Mouse (Mus musculus) adrenal gland, adult 2 months (tissue): ENCODE data around the gene Olfr457. TPM values are rescaled to one million over a fixed set of nuclear protein-coding genes. Genes with fewer than 3 reads are reported as not detected.
"Not testable (repeated sequence)": the region's sequence is repeated elsewhere in the genome, so short reads cannot be mapped to it uniquely, and the experiment has no call there.

Experiments used
- DNase-seq: peaks from one replicate; pipeline ENCODE4 v3.0.0; 2021
- long read RNA-seq: library from polyadenylated mRNA; stranded (forward); transcript quantifications from one replicate; pipeline ENCODE4 v2.0.0, GENCODE M21; 2021
- polyA plus RNA-seq: library from polyadenylated mRNA; depleted of rRNA; stranded (reverse); fragments of >200 nt; gene quantifications from 2 replicates; pipeline ENCODE4 v1.2.3, GENCODE M21; 2012; rRNA removed
- total RNA-seq, 2 experiments: library from RNA; stranded (reverse); gene quantifications; 2 replicates each; pipeline ENCODE4 v1.2.3; 2021

Gene Olfr457
- total RNA-seq (not detected), polyA plus RNA-seq (not detected in 2 replicates)
- long read RNA-seq = 0 reads

DNA sequence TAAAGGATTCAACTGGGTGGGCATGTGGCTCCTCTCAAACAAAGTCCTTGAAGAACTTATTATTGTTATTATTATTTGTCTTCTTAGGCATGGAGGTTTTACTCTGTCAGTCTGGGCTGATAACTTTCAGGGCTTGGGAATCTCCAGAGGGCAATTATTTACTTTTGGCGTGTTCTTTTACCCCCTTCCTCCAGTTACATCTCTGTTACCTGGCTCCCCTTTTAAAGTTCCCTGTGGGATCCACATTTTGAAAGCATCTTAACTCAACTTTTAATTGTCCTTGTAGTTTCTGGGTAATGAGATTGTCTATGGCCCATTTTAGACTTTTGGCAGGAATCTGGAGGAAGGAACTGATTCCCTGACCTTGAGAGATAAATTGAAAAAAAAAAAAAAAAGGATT is at the start of gene Olfr457:
Gene Olfr457, minus strand, starts transcription at position 101 of the 400 bp plus-strand sequence.
- DNase-seq = no peak

DNA sequence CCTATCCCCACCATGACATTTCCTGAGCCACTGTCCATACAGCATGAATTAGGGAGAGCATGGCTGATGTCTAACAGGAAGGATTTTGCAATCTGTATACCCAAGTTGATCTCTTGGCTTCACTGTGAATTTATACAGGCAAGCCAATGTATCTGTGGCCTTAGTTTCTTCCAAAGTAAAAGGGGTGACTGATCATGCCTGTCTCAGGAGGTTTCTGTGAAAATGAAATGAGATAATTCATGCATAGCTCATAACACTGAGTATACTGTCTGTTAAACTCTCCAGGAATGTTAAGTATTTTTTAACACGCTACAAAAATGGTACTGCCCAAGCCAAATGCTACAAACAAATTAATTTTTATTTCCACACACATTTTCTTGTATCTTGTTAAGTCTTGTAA is 37.3 kb upstream of the Olfr457 start:
- DNase-seq = no peak

- no peak for DNase-seq
Measured at GRCm38 (mm10) chr6:42509311-42509710, 33.2 kb upstream of the Olfr457 start.

DNA sequence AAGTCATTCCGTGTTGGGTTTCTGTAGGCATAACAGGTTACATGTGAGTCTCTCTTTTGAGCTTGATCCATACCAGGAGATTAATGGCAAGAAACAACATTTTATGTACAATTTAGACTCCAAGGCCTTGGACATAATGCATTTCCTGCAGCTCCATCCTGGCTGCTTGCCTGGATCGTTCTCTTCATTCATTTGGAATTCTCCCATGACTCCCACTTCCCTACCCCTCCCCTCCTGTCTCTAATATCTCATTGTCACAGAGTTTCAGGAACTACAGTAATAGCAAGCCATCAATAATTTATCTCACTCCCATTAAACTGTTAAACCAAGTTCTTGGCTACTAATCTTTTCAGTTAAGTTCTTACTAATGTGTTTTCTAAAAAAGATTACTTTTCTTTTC is 27.3 kb upstream of the Olfr457 start:
- DNase-seq = no peak

GRCm38 (mm10) chr6:42489731-42490130 is 13.6 kb upstream of the Olfr457 start:
- peak; percentile 10 for DNase-seq

- no peak for DNase-seq
Measured at GRCm38 (mm10) chr6:42487114-42487513, 11.0 kb upstream of the Olfr457 start, which contains the start of gene Olfr456. Gene Olfr456, minus strand, starts transcription at chr6:42487214.

- no peak for DNase-seq
Measured at GRCm38 (mm10) chr6:42484633-42485032, 8.5 kb upstream of the Olfr457 start.

DNA sequence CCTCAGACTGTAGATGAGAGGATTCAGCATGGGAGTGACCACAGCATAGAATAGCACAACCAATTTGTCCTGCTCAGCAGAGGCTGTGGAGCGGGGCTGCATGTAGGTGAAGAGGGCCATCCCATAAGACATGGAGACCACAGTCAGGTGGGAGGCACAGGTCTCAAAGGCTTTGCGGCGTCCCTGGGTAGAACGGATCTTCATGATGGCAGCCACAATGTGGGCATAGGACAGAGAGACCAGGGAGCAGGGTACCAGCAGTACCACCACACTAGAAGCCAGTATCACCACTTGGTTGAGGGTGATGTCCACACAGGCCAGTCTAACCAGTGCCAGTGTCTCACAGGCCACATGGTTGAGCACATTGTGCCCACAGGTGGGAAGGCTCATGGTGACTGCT is 4.8 kb downstream of the Olfr457 start:
- DNase-seq = not testable (repeated sequence)

- DNase-seq = peak; percentile 28
Measured at GRCm38 (mm10) chr6:42470542-42470941, 5.6 kb downstream of the Olfr457 start.

- DNase-seq = no peak
Measured at GRCm38 (mm10) chr6:42465096-42465495, 11.0 kb downstream of the Olfr457 start, which contains the start of gene Olfr458. Gene Olfr458, minus strand, starts transcription at chr6:42465196.

- DNase-seq = no peak
Measured at GRCm38 (mm10) chr6:42447381-42447780, 28.8 kb downstream of the Olfr457 start.

DNA sequence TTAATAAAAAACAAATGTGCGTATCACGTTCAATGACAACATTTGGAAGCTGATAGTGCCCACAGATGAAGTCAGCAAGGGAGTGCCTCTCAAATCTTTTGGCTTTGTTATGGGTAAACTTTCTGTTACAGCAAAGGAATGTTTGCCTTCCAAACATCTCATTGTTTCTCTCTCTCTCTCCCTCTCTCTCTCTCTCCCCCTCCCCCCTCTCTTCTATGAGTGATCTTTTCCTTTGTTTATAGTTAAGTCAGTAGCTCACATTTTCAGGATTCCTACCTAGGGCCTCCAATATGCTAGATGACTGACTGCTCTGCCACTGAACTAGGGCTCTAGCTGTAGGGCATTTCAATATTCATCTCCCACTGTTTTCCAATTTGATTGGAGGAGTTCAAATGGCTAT is 31.6 kb downstream of the Olfr457 start:
- DNase-seq = no peak

- DNase-seq = no peak
Measured at GRCm38 (mm10) chr6:42441395-42441794, 34.7 kb downstream of the Olfr457 start.

GRCm38 (mm10) chr6:42435490-42435889 is 40.6 kb downstream of the Olfr457 start:
- DNase-seq = no peak

DNA sequence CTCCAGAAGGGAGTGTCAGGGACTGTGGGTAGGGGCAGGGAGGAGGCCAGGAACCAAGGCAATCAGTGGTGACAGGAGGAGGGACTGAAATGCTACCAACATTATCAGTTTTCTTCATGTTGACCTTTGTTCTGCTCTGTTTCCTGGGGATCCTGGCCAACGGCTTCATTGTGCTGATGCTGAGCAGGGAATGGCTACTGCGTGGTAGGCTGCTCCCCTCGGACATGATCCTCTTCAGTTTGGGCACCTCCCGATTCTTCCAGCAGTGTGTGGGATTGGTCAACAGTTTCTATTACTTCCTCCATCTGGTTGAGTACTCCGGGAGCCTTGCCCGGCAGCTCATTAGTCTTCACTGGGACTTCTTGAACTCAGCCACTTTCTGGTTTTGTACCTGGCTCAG is 41.7 kb downstream of the Olfr457 start, which contains the start of gene Tas2r126:
Gene Tas2r126, plus strand, starts transcription at position 90 of the 400 bp plus-strand sequence.
- DNase-seq = peak; percentile 18

DNA sequence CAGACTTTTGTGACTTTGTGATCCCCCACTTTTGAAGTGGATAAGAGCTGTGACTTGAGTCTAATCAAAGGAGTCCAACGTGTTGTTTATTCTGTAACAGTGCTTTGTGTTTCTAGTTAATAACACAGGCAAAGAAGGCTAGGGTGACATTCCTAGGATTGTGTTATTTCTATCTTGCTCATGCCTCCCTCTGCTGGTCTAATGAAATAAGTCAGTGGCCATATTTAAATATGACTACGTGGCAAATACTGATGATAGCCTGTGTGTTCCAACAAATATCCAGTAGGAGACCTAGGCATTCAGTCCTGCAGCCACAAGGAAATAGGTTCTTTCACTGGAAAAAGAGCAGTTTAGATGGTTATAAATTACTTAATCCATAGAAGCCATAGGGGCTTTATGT is 42.6 kb downstream of the Olfr457 start:
- no peak for DNase-seq

GRCm38 (mm10) chr6:42426337-42426736 is 49.8 kb downstream of the Olfr457 start:
- no peak for DNase-seq

GRCm38 (mm10) chr6:42424472-42424871 is 51.7 kb downstream of the Olfr457 start:
- DNase-seq = no peak

GRCm38 (mm10) chr6:42421439-42421838 is 54.7 kb downstream of the Olfr457 start:
- DNase-seq = no peak

DNA sequence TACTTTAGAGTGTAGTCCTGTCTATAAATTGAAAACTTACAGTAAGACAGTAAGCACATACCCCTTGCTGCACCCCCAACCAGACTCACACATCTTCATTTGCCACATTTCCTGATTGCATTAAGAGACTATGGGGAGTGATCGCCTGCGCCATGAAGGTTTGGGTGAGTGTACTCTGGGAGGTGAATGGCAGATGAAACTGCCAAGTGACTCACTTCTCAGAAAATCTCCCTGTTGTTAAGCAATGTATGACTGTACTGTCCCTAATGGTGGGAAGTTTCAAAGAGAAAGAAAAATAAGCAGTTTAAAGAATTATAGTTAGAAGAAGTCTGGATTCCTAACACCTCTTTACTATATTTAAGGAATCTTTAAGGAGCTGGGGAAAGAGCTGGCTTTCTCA is 56.7 kb downstream of the Olfr457 start:
- DNase-seq = peak; percentile 54
